Comparison of ENCODE assay signal across 9 mouse cellular contexts in the genomic region with DNA sequence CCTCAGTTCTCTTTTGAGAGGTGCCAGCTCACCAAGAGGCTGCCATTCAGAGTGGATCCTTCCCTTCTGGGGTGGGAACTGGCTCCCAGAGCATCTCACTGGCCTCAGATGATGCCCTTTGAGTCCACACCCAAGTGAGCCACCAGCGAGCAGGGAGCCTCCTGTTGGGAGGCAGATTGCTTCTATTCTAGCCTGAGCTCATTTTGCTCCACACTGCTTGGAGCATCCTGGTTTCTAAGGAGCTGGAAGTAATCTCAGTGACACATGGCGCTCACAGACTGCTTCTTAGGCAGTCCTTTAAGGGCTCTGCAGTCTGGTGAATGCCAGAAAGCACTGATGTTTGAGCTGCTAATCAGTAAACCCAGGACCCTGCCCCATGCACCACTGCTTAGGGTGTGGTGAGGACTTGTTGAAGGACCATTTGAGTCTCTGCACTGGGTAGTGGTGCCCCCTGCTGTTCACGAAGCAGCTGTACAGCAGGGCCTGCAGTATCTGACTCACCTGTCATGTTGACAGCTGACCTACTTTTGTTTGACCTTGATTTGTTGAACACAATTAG. TPM values are rescaled to one million over a fixed set of nuclear protein-coding genes. Genes with fewer than 3 reads are reported as not detected.
DNase-seq lines count a peak whose midpoint lies in the region; ATAC-seq lines count a peak whose summit lies in the region.
"Had no signal": no experiment of that assay in that cellular context is flagged by ENCODE, and none has a peak within 500 bp of the region (broad histone marks: within the 10 kb centered on the region; RNA-seq: fewer than 3 reads in every experiment).

No protein-coding gene starts in this region.

- 47% methylated on average over 3 of the region's 3 CpGs for WGBS in midbrain, embryonic 14.5 days

- 0 out of 2 replicates have a peak, but pooled peaks have one; percentile 57 for ATAC-seq in midbrain, embryonic 14.5 days (ENCODE audit: low FRiP score, low TSS enrichment)

- no peaks in the 10 kb centered on the region for H3K36me3 ChIP-seq in midbrain, embryonic 14.5 days (ENCODE audit: control insufficient read depth, insufficient read depth, low read length)

- DNase-seq in layer of hippocampus, adult 11-12 months (ENCODE audit: low spot score), result peak; percentile 36
- DNase-seq in layer of hippocampus, adult 9-10 months (ENCODE audit: low spot score), result no peak
- DNase-seq in adrenal gland, postnatal 36 days, result peak; percentile 71 to 81
- peak; percentile 56 for DNase-seq in fibroblast of lung, adult 2 months (ENCODE audit: low read depth)
- DNase-seq in heart, postnatal 4 days, result peak; percentile 69
- DNase-seq in layer of hippocampus, adult 9-11 months, result peak; percentile 45
- DNase-seq in midbrain, embryonic 14.5 days, result peak; percentile 67
- DNase-seq in thymus, postnatal 0 days (ENCODE audit: low spot score), result peak; percentile 78

- H3K4me2 ChIP-seq in midbrain, embryonic 14.5 days (ENCODE audit: low read length), result no peak overlapping the region

- H3K27me3 ChIP-seq in midbrain, embryonic 14.5 days (ENCODE audit: control insufficient read depth, insufficient read depth, low read length), result no peaks in the 10 kb centered on the region

- H3K4me1 ChIP-seq in midbrain, embryonic 14.5 days (ENCODE audit: control insufficient read depth, insufficient read depth, low read length), result peaks cover 30% of the 10 kb centered on the region

- no peaks in the 10 kb centered on the region for H3K9me3 ChIP-seq in midbrain, embryonic 14.5 days (ENCODE audit: control insufficient read depth, low read length)

- peak overlapping the region; percentile 67 for H3K27ac ChIP-seq in midbrain, embryonic 14.5 days (replicated peaks; ENCODE audit: low read depth, low read length)
- H3K27ac ChIP-seq: macrophage had no signal

- H3K4me3 ChIP-seq in midbrain, embryonic 14.5 days (replicated peaks; ENCODE audit: low read depth, low read length), result no peak overlapping the region

- no peak overlapping the region for H3K9ac ChIP-seq in midbrain, embryonic 14.5 days (replicated peaks; ENCODE audit: low read length)

RNA-seq across cellular contexts. Expression of a gene that starts 43.2 kb away (rescaled TPM):
- 10 to 100 TPM in 1 of 2 experiments, 1 to 10 TPM in 1; 8.9 to 32.5 TPM for total RNA-seq in adrenal gland, postnatal 36 days (2021)
- 10 to 100 TPM in 1 of 2 experiments, 1 to 10 TPM in 1; 9.6 to 10.0 TPM for total RNA-seq in heart, postnatal 4 days (2021)
- polyA plus RNA-seq in midbrain, embryonic 14.5 days (2014; fragmentation: Nextera tagmentation; extraction: Ambion mirVana), result 16.1 TPM in 2 replicates
- 44.0 and 44.4 TPM in 2 replicates for polyA plus RNA-seq in thymus, postnatal 0 days (2015; fragmentation: Nextera tagmentation; extraction: Ambion mirVana)
